Mouse (Mus musculus) limb, embryonic 12.5 days (tissue): ENCODE data around the gene Srd5a3. TPM values are rescaled to one million over a fixed set of nuclear protein-coding genes. Genes with fewer than 3 reads are reported as not detected.

Experiments
- ATAC-seq: fragments of 200-750 bp; cut with Nextera tagmentation; 2 replicates; pipeline ENCODE4 v1.8.0; 2017; ENCODE audit warnings: low read depth, moderate TSS enrichment; ENCODE audit not compliant: insufficient number of reproducible peaks, insufficient read depth, low FRiP score, low TSS enrichment
- H3K27ac ChIP-seq: fragments of 300-500 bp; sonication (generic); 2 replicates; pipeline ENCODE4 v1.5.1; 2016; ENCODE audit warnings: mild to moderate bottlenecking, moderate library complexity
- H3K27me3 ChIP-seq: fragments of 300-500 bp; sonication (generic); 2 replicates; pipeline ENCODE4 v1.6.1; 2016; ENCODE audit warnings: mild to moderate bottlenecking, moderate library complexity
- H3K36me3 ChIP-seq: fragments of 300-500 bp; sonication (generic); 2 replicates; pipeline ENCODE4 v1.6.1; 2016; ENCODE audit warnings: mild to moderate bottlenecking, moderate library complexity
- H3K4me1 ChIP-seq: fragments of 300-500 bp; sonication (generic); replicated peaks from 2 replicates; pipeline ENCODE4 v1.6.1; 2016
- H3K4me2 ChIP-seq: fragments of 300-500 bp; sonication (generic); 2 replicates; pipeline ENCODE4 v1.6.1; 2016; ENCODE audit warnings: mild to moderate bottlenecking, moderate library complexity
- H3K4me3 ChIP-seq: fragments of 300-500 bp; sonication (generic); replicated peaks from 2 replicates; pipeline ENCODE4 v1.5.1; 2016; ENCODE audit warnings: mild to moderate bottlenecking
- H3K9ac ChIP-seq: fragments of 300-500 bp; sonication (generic); replicated peaks from 2 replicates; pipeline ENCODE4 v1.6.1; 2016; ENCODE audit warnings: mild to moderate bottlenecking, moderate library complexity
- H3K9me3 ChIP-seq: fragments of 300-500 bp; sonication (generic); 2 replicates; pipeline ENCODE4 v1.6.1; 2016; ENCODE audit warnings: mild to moderate bottlenecking, moderate library complexity
- WGBS: fragments of 180-500 bp; shearing (Covaris S2); methylation state at CpG from one replicate; pipeline ENCODE4 v1.1.7; 2016; 5-methylcytosine and 5-hydroxymethylcytosine counted together
- polyA plus RNA-seq: library from polyadenylated mRNA; unstranded; fragments of >200 nt; fragmentation: Nextera tagmentation; extraction: Ambion mirVana; gene quantifications from 2 replicates; pipeline ENCODE4 v1.2.1, GENCODE M21; 2016

The Srd5a3 gene
- polyA plus RNA-seq, 1 experiment from 2014 or later: 28.3 TPM

DNA sequence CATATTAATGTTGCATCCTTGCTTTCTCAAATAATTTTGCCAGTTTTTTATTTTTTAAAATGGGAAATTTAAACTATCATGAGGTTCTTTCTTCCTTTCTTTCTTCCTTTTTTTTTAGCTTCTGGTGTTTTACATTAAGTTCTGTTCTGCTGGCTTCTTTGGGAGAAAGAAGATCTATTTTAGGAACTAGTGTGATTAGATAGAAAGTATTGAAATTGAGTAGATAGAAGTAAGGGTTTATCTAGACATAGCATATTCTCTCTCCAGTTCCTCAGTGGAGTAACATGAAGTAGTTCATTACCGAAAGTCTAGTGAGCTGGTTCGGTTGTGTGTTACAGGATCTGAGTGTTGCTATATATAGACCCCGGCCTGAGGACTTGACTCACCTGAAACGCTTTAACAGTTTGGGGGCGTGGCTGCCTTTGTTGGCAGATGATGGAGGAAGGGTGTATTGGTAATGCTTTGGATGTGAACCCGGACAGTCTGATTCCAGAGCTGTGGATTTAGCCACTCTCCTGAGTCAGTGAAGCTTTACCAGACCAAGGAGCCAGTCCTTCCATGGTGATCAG lies 54.4 kb downstream of the Srd5a3 start:
- H3K9me3 ChIP-seq: no peaks in the 10 kb centered on the region
- H3K27me3 ChIP-seq: no peaks in the 10 kb centered on the region
- no peaks in the 10 kb centered on the region; the same call in 1 of the 2 replicates for H3K4me1 ChIP-seq
- peaks cover 47% of the 10 kb centered on the region for H3K36me3 ChIP-seq
- 85% methylated on average over 6 of the region's 6 CpGs for WGBS
- ATAC-seq: no peak
- no peak overlapping the region for H3K4me2 ChIP-seq
- no peak overlapping the region for H3K27ac ChIP-seq
- H3K9ac ChIP-seq: no peak overlapping the region
- H3K4me3 ChIP-seq: no peak overlapping the region

DNA sequence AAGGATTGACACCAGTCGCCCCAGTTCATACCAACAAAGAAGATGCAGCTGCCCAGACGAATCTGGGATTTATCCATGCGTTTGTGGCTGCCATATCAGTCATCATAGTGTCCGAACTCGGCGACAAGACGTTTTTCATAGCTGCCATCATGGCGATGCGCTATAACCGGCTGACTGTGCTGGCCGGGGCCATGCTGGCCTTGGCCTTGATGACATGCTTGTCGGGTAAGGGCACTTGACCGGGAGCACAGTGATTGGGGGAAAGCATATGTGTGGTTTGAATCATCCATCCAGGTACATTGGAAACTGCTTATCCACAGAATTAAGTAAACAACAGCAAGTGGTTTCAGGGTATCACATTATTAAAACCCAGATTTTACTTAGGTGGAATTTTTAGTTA lies 59.3 kb downstream of the Srd5a3 start:
- Histone ChIP-seq H3K4me3 (no peak overlapping the region), H3K9me3 (no peaks in the 10 kb centered on the region), H3K4me2 (no peak overlapping the region), H3K9ac (no peak overlapping the region), H3K36me3 (peaks cover 73% of the 10 kb centered on the region), H3K4me1 (no peaks in the 10 kb centered on the region), H3K27ac (no peak overlapping the region), H3K27me3 (no peaks in the 10 kb centered on the region)
- 96% methylated on average over 13 of the region's 13 CpGs for WGBS
- ATAC-seq: no peak

DNA sequence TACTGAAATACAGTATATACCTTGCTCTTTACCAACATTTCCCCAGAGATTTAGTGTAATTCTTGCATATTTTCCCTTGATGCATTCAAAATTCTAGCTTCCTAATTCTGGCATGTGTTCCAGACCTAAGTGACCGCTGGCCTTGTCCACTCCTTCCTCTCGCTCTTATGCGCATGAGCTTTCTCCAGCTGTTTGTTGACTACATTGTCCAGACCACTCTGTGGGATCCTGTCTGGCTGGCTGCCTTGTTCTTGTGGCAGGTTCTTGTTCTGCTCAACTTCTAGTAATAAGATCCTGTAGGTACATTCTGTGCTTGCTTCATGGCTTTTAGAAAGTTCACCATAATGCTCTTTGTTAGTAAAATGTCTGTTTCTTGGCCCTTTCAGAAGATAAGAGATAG lies 63.1 kb downstream of the Srd5a3 start:
- H3K27me3 ChIP-seq: no peaks in the 10 kb centered on the region
- H3K9ac ChIP-seq: no peak overlapping the region
- 87% methylated on average over 3 of the region's 3 CpGs for WGBS
- H3K27ac ChIP-seq: no peak overlapping the region
- no peaks in the 10 kb centered on the region for H3K4me1 ChIP-seq
- peaks cover 87% of the 10 kb centered on the region for H3K36me3 ChIP-seq
- H3K9me3 ChIP-seq: no peaks in the 10 kb centered on the region
- no peak for ATAC-seq
- H3K4me2 ChIP-seq: no peak overlapping the region
- H3K4me3 ChIP-seq: no peak overlapping the region

Other genes starting within 250 kb of the Srd5a3 start
- gene Kdr, start 161.8 kb upstream of the Srd5a3 start, polyA plus RNA-seq: 23.4 and 23.5 TPM in 2 replicates
- gene Tmem165, start 43.6 kb downstream of the Srd5a3 start, polyA plus RNA-seq: 124 and 133 TPM in 2 replicates
- gene Clock, start 164.5 kb downstream of the Srd5a3 start, polyA plus RNA-seq: 14.7 and 15.9 TPM in 2 replicates
- gene Pdcl2, start 190.9 kb downstream of the Srd5a3 start, polyA plus RNA-seq: not detected in 2 replicates
- 0.43 and 0.81 TPM in 2 replicates for gene Nmu, start 223.5 kb downstream of the Srd5a3 start, polyA plus RNA-seq